Mouse (Mus musculus): ENCODE data around the gene Smim24. TPM values are rescaled to one million over a fixed set of nuclear protein-coding genes. Genes with fewer than 3 reads are reported as not detected.

Gene Smim24
- total RNA-seq, 2 experiments from 2014 or later, result 1.2 to 1.6 TPM

DNA sequence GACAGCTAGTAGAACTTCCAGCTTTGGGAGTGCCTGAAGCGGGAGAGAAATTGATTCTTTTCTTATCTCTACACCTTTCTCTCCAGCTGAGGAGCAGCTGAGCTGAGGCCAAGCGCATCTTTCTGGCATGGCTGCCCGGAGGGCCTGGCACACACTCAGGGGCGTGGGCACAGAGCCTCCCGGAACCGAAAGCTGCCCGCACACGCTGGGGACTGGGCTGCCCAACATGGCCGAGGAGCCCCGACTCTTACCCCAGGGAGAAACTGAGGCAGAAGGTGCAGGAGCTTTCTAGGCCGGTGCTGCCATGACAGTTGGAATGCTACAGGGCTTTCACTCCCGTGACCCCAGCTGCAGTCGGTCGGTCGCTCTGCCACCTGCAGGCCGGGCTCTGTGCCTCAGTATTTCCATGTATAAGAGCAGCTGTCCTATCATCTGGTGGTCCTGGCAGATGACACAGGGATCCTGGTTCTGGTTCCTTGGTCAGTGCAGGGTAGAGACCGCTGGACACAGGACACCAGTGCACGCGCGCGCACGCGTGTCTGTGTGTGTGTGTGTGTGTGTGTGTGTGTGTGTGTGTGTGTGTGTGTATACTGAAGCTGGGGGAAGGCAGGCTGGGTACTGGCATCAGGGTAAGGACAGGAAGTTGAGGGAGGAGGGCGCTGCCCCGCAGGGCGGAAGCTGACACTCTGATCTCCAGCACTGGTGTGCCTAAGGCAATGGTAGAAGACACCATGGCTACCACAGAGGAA is 40.9 kb downstream of the Smim24 start:
- DNase-seq, result peak; percentile 38

DNA sequence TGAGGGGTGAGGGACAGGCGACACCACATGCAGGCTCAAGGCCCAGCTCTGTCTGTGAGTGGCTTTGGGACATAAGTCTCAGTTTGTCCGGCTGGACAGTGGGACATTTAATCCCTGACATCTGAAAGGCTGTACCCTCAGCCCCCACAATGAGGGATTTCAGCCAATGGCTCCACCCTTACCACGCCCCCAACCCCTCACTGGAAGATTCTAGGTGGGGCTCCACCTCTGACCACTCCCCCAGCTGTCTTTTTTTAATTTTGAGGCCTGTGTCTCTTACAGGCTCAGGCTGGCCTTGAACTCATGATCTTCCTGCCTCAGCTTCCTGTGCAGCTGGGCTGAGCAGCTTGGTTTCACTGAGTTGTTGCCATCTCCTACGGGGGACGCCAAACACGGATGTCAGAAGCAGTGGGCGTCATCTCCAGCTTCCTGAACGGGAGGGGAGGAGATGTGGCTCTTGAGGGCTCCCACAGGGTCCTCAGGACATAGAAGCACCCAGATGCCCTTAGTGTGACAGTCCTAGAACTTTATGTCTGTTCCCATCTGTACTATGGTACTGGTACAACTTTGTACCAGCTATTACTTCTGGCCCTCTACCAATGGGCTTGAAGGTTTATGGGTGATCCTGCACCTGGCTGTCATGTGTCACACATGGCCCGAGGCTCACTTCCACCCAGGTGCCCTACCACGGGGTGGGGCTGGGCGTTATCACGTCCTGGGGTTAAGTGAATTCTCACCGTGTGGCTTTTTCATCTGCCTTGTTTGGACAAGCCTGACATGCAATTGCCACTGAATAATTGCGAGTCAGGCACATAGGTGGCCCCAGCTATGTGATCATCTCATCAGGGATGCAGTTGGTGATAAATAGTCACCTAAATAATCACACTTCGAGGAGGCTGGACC is 41.8 kb downstream of the Smim24 start:
- peak; percentile 21 for DNase-seq

DNA sequence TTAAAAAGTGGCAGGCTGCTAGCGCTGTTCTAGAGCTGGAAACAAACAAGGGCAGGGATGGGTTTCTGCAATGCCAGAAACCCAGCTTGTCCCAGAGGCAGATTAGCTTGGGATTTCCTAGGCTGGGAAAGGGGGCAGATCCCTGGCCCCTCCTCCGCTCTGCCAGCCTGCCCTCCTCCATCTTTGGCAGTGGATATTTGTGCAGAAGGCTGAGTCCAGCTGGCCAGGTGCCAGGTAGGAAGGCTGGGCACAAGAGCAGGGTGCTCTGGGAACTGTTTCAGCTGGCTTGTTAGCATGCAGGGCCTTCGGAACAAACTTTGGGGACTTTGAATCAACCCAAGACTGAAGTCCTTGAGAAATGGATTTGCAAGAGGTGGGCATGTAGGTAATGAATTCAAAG is 42.6 kb downstream of the Smim24 start:
- peak; percentile 90 for DNase-seq

DNA sequence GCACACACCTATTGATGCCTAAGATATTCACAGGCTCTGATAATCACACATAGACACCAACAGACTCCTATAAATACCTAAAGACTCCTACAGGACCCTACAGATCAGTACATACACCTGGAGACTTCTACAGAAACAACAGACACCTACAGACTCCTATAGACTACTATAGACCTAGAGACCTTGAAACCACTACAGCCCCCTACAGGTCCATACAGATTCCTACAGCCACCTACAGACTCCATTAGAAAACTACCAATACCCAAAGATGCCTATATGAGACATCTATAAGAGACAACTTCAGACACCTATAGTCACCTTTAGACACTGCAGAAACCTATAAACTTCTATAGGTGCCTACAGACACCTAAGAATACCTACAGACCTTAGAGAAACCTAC is 48.2 kb downstream of the Smim24 start:
- DNase-seq, result no peak

Small RNA genes within 50 kb of the gene (microRNA-seq; reads per million reads assigned to microRNA genes)
- gene Mir1191b, result not detected
- gene Mir6913, result not detected

Other genes starting within 250 kb of the Smim24 start
- 10 to 100 TPM; 25.8 to 26.5 TPM for gene Pias4, start 225.1 kb upstream of the Smim24 start, total RNA-seq (2021)
- gene Eef2, start 216.4 kb upstream of the Smim24 start, total RNA-seq (2021), result 1,000 to 10,000 TPM; 1,466 to 1,521 TPM
- 10 to 100 TPM; 55.3 to 55.6 TPM for gene Dapk3, start 210.0 kb upstream of the Smim24 start, total RNA-seq (2021)
- not detected for gene 4930442H23Rik, start 209.2 kb upstream of the Smim24 start, total RNA-seq (2021)
- gene Nmrk2, start 191.0 kb upstream of the Smim24 start, total RNA-seq (2021), result 1 to 10 TPM in 1 of 2 experiments, under 1 TPM in 1; 0.15 to 4.9 TPM
- 1 to 10 TPM; 2.5 to 4.6 TPM for gene Atcay, start 162.2 kb upstream of the Smim24 start, total RNA-seq (2021)
- gene Zfr2, start 159.9 kb upstream of the Smim24 start, total RNA-seq (2021), result 10 to 100 TPM in 1 of 2 experiments, 1 to 10 TPM in 1; 7.4 to 11.9 TPM
- gene Matk, start 140.1 kb upstream of the Smim24 start, total RNA-seq (2021), result 1 to 10 TPM; 1.8 to 2.1 TPM
- 100 to 1,000 TPM; 109 to 111 TPM for gene Mrpl54, start 126.1 kb upstream of the Smim24 start, total RNA-seq (2021)
- gene Apba3, start 126.1 kb upstream of the Smim24 start, total RNA-seq (2021), result 10 to 100 TPM; 79.8 to 83.8 TPM
- gene Tjp3, start 101.5 kb upstream of the Smim24 start, total RNA-seq (2021), result 1 to 10 TPM; 1.9 to 3.0 TPM
- gene Pip5k1c, start 100.1 kb upstream of the Smim24 start, total RNA-seq (2021), result 10 to 100 TPM; 39.2 to 48.9 TPM
- 10 to 100 TPM; 29.4 to 35.4 TPM for gene Cactin, start 71.9 kb upstream of the Smim24 start, total RNA-seq (2021)
- gene Tbxa2r, start 64.3 kb upstream of the Smim24 start, total RNA-seq (2021), result 10 to 100 TPM; 24.5 to 31.8 TPM
- 1 to 10 TPM; 3.6 to 4.0 TPM for gene Gipc3, start 49.8 kb upstream of the Smim24 start, total RNA-seq (2021)
- gene Hmg20b, start 42.6 kb upstream of the Smim24 start, total RNA-seq (2021), result 10 to 100 TPM; 81.2 to 97.5 TPM
- 10 to 100 TPM; 17.8 to 22.8 TPM for gene Mfsd12, start 35.6 kb upstream of the Smim24 start, total RNA-seq (2021)
- 1 to 10 TPM; 1.1 to 2.3 TPM for gene 4930404N11Rik, start 27.2 kb upstream of the Smim24 start, total RNA-seq (2021)
- 10 to 100 TPM; 42.1 to 51.7 TPM for gene Fzr1, start 14.5 kb upstream of the Smim24 start, total RNA-seq (2021)
- gene Dohh, start 8.6 kb upstream of the Smim24 start, total RNA-seq (2021), result 10 to 100 TPM; 52.8 to 54.2 TPM
- gene Gm48551, start 8.6 kb upstream of the Smim24 start, total RNA-seq (2021), result 1 to 10 TPM; 1.1 to 1.6 TPM
- gene Gm48552, start 4.0 kb upstream of the Smim24 start, total RNA-seq (2021), result 1 to 10 TPM in 1 of 2 experiments, under 1 TPM in 1; 0.45 to 1.9 TPM
- 100 to 1,000 TPM in 1 of 2 experiments, 10 to 100 TPM in 1; 99.9 to 129 TPM for gene Nfic, start 62.6 kb downstream of the Smim24 start, total RNA-seq (2021)
- 1 to 10 TPM in 1 of 2 experiments, under 1 TPM in 1; 0.84 to 2.2 TPM for gene Celf5, start 89.7 kb downstream of the Smim24 start, total RNA-seq (2021)
- 10 to 100 TPM; 90.9 to 93.8 TPM for gene Ncln, start 103.3 kb downstream of the Smim24 start, total RNA-seq (2021)
- gene S1pr4, start 107.1 kb downstream of the Smim24 start, total RNA-seq (2021), result 1 to 10 TPM; 2.9 TPM
- gene Gna15, start 131.2 kb downstream of the Smim24 start, total RNA-seq (2021), result 1 to 10 TPM in 1 of 2 experiments, under 1 TPM in 1; 0.66 to 1.1 TPM
- 10 to 100 TPM; 63.8 to 72.7 TPM for gene Gna11, start 152.1 kb downstream of the Smim24 start, total RNA-seq (2021)
- 100 to 1,000 TPM; 541 to 611 TPM for gene Aes, start 166.4 kb downstream of the Smim24 start, total RNA-seq (2021)
- 10 to 100 TPM; 10.9 to 18.1 TPM for gene Tle2, start 181.5 kb downstream of the Smim24 start, total RNA-seq (2021)
- 10 to 100 TPM in 1 of 2 experiments, 1 to 10 TPM in 1; 8.7 to 10.8 TPM for gene Tle6, start 208.0 kb downstream of the Smim24 start, total RNA-seq (2021)
- 1 to 10 TPM; 1.1 to 1.8 TPM for gene BC025920, start 213.2 kb downstream of the Smim24 start, total RNA-seq (2021)
- gene Sirt6, start 234.7 kb downstream of the Smim24 start, total RNA-seq (2021), result 10 to 100 TPM; 17.3 to 24.7 TPM
- 10 to 100 TPM; 15.2 to 26.7 TPM for gene Ankrd24, start 235.5 kb downstream of the Smim24 start, total RNA-seq (2021)

All from adrenal gland, postnatal 10 days (tissue).